Mouse (Mus musculus) bone marrow, adult 2 months (tissue): ENCODE measurements at regions not wholly inside any gene's neighbourhood (a gene's known extent, or its start where the extent isn't known, plus 50 kb on each side); places are given as distances from the start of the nearest gene placed in this dataset.

Experiments
- CTCF ChIP-seq: fragments of 200-500 bp; IDR thresholded peaks from 2 replicates; pipeline ENCODE4 v1.5.1; 2011; ENCODE audit warnings: low read length, control low read depth; ENCODE audit not compliant: control insufficient read depth, insufficient read depth
- POLR2A ChIP-seq: fragments of 200-500 bp; IDR thresholded peaks from 2 replicates; pipeline ENCODE4 v1.6.1; 2011; ENCODE audit warnings: low read depth, mild to moderate bottlenecking, control low read depth, low read length, borderline replicate concordance; ENCODE audit not compliant: control insufficient read depth

- TF ChIP-seq POLR2A: no peak
- no peak for TF ChIP-seq CTCF
Measured at GRCm38 (mm10) chr12:28979679-28980078, 228.1 kb downstream of the Eipr1 start.
